Comparison of ENCODE assay signal across 23 mouse cellular contexts in genomic region chr6:47888812-47889383, GRCm38 (mm10). TPM values are rescaled to one million over a fixed set of nuclear protein-coding genes. Genes with fewer than 3 reads are reported as not detected.
DNase-seq lines count a peak whose midpoint lies in the region; ATAC-seq and TF ChIP-seq lines count a peak whose summit lies in the region.
"Had no signal": no experiment of that assay in that cellular context is flagged by ENCODE, and none has a peak within 500 bp of the region (broad histone marks: within the 10 kb centered on the region; RNA-seq: fewer than 3 reads in every experiment).

No protein-coding gene starts in this region.

- 91% methylated on average over 8 of the region's 8 CpGs for WGBS in cerebellum, adult 2 months

- no peak overlapping the region for H3K27ac ChIP-seq in cerebellum, adult 2 months (ENCODE audit: insufficient read depth, low read length)
- H3K27ac ChIP-seq: embryonic facial prominence, embryonic 15.5 days; forebrain, embryonic 10.5 days; gastrocnemius, adult 2 months; heart, embryonic 10.5 days; hindbrain, embryonic 14.5 days had no signal

- ATAC-seq in common myeloid progenitor, adult 5-6 weeks (replicated peaks; ENCODE audit: low read depth, poor library complexity, severe bottlenecking): peak; percentile 58
- ATAC-seq in monocyte, adult 5-6 weeks (replicated peaks; ENCODE audit: insufficient number of reproducible peaks, low FRiP score, low TSS enrichment, poor library complexity, severe bottlenecking): 0 out of 2 replicates have a peak, but pooled peaks have one; percentile 43
- ATAC-seq: forebrain, embryonic 14.5 days had no signal

- H3K4me1 ChIP-seq in cerebellum, adult 2 months (ENCODE audit: control insufficient read depth, insufficient read depth, low read length): no peaks in the 10 kb centered on the region; the same call in none of the 2 replicates
- H3K4me1 ChIP-seq: embryonic facial prominence, embryonic 15.5 days; forebrain, embryonic 10.5 days; heart, embryonic 10.5 days had no signal

- H3K27me3 ChIP-seq in cerebellum, adult 2 months (ENCODE audit: control insufficient read depth, insufficient read depth, low read length): no peaks in the 10 kb centered on the region
- H3K27me3 ChIP-seq: embryonic facial prominence, embryonic 15.5 days had no signal

- peak; percentile 93 for DNase-seq in heart, adult 11 months
- DNase-seq in heart, postnatal 14 days: no peak
- DNase-seq in A20 (ENCODE audit: low read depth, low spot score): peak; percentile 81
- no peak for DNase-seq in retina, postnatal 1 day
- no peak for DNase-seq in cerebellum, adult 2 months
- no peak for DNase-seq in spleen, adult 12 weeks (ENCODE audit: low spot score)
- DNase-seq: adrenal gland, adult 2 months; adrenal gland, postnatal 36 days; cerebellum, adult 11 months; cerebellum, adult 9-10 months; cerebellum, postnatal 25 days; gastrocnemius, adult 2 months; gastrocnemius, postnatal 25 days; heart, adult 18-20 months; heart, postnatal 10 days had no signal

- H3K4me3 ChIP-seq in cerebellum, adult 2 months (replicated peaks; ENCODE audit: insufficient read depth, low read depth, low read length): no peak overlapping the region
- H3K4me3 ChIP-seq: embryonic facial prominence, embryonic 15.5 days; erythroblast, embryonic 14.5 days; forebrain, embryonic 10.5 days; gastrocnemius, adult 2 months; heart, embryonic 10.5 days had no signal

- intact Hi-C loops in heart, postnatal 14 days (cut with DNase I): no loop called here

- no peak for TF ChIP-seq CTCF in cerebellum, adult 2 months (IDR thresholded peaks at IDR 0.05; ENCODE audit: borderline replicate concordance, insufficient read depth, low read depth, low read length)

- TF ChIP-seq POLR2A in cerebellum, adult 2 months (IDR thresholded peaks at IDR 0.05; ENCODE audit: borderline replicate concordance, insufficient read depth, low read length): no peak

RNA-seq across cellular contexts. Expression of gene Zfp282, which starts 11.9 kb away (rescaled TPM):
- 1 to 10 TPM; 8.5 to 9.1 TPM for total RNA-seq in heart, postnatal 14 days (2021)
- 15.1 and 16.9 TPM in 2 replicates for total RNA-seq in common myeloid progenitor, adult 5-6 weeks (2017)
- 6.9 to 11.4 TPM (median 7.5 TPM) in 3 replicates for total RNA-seq in monocyte, adult 5-6 weeks (2017)
- 14.0 and 16.6 TPM in 2 replicates for polyA plus RNA-seq in cerebellum, adult 2 months (2012; rRNA removed)

RNA-seq across cellular contexts. Expression of gene Zfp212, which starts 31.4 kb away (rescaled TPM):
- 10 to 100 TPM; 11.7 to 13.0 TPM for total RNA-seq in heart, postnatal 14 days (2021)
- total RNA-seq in common myeloid progenitor, adult 5-6 weeks (2017): 9.0 and 10.3 TPM in 2 replicates
- total RNA-seq in monocyte, adult 5-6 weeks (2017): 7.7 to 14.4 TPM (median 10.2 TPM) in 3 replicates
- 17.2 and 19.0 TPM in 2 replicates for polyA plus RNA-seq in cerebellum, adult 2 months (2012; rRNA removed)

RNA-seq across cellular contexts. Expression of gene Zfp398, which starts 53.4 kb away (rescaled TPM):
- total RNA-seq in heart, postnatal 14 days (2021): 1 to 10 TPM; 6.7 to 7.0 TPM
- total RNA-seq in common myeloid progenitor, adult 5-6 weeks (2017): 21.2 and 21.8 TPM in 2 replicates
- 14.8 to 26.5 TPM (median 15.0 TPM) in 3 replicates for total RNA-seq in monocyte, adult 5-6 weeks (2017)
- 20.0 and 21.2 TPM in 2 replicates for polyA plus RNA-seq in cerebellum, adult 2 months (2012; rRNA removed)

RNA-seq across cellular contexts. Expression of gene Zfp786, which starts 58.2 kb away (rescaled TPM):
- total RNA-seq in heart, postnatal 14 days (2021): under 1 TPM; 0.46 to 0.53 TPM
- 2.2 and 3.2 TPM in 2 replicates for total RNA-seq in common myeloid progenitor, adult 5-6 weeks (2017)
- not detected in 3 replicates for total RNA-seq in monocyte, adult 5-6 weeks (2017)
- polyA plus RNA-seq in cerebellum, adult 2 months (2012; rRNA removed): 2.9 and 3.0 TPM in 2 replicates
- polyA plus RNA-seq: erythroblast, embryonic 14.5 days had no signal

Comparison
In these comparisons a context has a peak if more than half of its experiments do, and no peak if none do; other contexts are left out.
1. DNase-seq: peak in heart, adult 11 months (single experiment) and A20 (single experiment); none in heart, postnatal 14 days (0 of 2), retina, postnatal 1 day (single experiment), cerebellum, adult 2 months (0 of 2) and spleen, adult 12 weeks (single experiment).